Mouse (Mus musculus) right cerebral cortex, adult 2 months (tissue): Measurements from ENCODE around the gene Sirt2.

Experiments
- DNase-seq, 2 experiments: peaks; one replicate each; pipeline ENCODE4 v3.0.0; 2021 to 2022; ENCODE audit warnings: low spot score in 2 of 2

The Sirt2 gene

DNA sequence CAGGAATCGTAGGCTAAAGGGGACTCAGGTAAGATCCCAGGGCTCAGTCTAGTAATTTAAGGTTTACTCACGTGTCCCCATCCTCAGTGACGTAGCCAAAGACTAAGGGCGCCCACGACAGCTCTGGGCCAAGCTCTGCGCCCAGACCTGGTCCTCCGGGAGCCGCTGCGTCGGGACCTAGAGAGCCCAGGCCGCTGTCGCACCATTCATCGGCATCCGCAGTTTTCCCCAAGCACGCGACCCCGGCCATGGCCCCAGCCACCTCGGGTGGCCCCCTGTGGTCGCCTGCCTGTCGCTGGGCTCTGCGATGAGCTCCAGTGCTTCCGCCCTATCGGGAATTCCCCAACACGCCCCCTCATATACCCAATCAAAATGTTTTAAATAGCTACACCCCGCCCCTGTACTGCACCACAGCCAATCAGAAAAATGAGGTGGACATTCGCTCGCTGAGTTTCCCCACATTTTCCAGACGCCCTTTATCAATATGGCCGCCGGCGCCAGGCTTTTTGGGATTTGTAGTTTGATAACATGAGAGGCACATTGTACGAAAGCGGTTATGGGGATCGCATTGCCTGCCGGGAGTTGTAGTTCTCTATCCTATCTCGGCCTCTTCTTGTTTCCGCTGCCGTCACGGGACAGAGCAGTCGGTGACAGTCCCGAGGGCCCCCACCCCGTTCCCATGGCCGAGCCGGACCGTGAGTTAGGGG lies at the start of gene Sirt2:
TSS of gene Sirt2 (plus strand) at position 563 of the 707 bp plus-strand sequence.
- DNase-seq, result peak; percentile 99

DNA sequence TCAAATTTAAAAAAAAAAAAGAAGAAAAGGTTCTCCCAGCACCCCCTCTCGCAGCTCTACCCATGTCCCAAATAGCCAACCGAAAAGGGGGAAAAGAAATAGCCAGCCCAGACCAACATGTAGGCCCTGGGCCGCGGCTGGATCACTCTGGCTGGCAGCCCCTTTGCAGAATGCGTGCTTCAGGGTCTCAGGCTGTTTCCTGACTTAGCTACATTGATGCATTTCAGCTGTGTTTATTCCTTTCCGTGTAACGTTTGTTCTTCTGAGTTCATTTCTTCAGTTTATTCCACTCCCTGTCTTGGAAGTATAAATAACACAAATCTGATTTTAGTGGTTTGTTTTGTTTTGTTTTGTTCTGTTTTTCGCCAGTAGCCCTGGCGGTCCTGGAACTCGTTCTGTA lies 48.8 kb upstream of the Sirt2 start:
- DNase-seq, result no peak

DNA sequence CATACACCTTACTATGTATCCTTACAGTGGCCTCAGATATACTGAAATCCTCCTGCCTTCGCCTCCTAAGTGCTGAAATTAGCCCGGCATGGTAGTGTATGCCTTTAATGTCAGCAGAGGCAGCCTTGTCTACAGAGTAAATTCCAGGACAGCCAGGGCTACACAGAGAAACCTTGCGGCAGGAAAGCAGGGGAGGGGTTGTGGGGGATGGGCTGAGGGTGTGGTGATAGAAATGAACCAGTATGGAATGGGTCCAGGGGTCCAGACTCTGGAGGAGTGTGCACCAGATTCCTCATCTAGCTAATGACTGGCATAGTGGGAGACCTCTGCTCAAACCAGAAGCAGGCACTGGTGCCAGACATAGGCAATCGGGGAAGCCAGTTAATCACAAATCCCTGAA lies 47.4 kb upstream of the Sirt2 start:
- no peak for DNase-seq

DNA sequence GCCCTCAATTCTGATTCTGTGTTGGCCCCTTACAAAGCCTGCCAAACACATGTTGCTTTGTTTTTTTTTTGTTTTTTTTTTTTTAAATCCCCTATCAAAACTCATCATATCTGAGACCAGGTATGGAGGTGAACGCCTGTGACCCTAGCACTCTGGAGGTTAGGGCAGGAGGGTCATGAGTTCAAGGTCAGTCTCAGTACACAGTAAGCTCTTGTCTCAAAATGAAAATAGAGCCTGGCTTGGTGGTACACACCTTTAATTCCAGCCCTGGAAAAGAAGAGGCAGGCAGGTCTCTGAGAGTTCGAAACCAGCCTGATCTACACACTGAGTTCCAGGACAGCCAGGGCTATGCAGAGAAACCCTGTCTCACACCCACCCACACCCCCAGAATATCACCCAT lies 46.9 kb upstream of the Sirt2 start:
- no peak for DNase-seq

DNA sequence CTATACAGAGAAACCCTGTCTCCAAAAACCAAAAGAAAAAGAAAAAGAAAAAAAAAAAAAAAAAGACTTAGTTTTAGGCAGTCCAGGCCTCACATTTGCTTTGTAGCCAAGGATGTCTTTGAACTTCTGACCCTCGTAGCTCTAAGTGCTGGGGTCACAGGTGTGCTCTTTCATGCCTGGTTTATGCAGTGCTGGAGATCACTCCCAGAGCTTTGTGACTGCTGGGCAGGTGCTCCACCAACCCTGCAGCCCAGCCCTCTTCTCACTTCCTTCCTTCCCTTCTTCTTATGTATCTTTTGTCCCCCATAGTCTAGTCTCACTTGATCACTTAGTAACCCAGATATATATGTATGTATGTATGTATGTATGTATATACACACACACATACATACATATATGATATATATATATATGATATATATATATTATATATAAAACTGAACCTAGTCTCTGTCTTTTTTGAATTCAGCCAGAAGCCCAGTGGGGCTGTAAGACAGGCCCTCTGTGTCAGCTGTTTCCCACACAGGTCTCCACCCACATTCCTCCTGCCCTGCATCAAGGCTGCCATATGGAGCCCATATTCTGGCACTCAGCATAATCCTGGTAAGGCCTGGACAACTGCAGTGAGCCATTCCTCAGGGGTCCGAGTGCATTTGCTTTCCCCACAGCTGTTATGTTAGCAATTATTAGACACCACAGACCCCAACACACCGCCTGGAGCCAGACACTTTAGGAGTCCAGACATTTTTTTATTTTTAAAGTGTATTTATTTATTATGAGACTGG lies 45.6 kb upstream of the Sirt2 start:
- DNase-seq, result no peak

DNA sequence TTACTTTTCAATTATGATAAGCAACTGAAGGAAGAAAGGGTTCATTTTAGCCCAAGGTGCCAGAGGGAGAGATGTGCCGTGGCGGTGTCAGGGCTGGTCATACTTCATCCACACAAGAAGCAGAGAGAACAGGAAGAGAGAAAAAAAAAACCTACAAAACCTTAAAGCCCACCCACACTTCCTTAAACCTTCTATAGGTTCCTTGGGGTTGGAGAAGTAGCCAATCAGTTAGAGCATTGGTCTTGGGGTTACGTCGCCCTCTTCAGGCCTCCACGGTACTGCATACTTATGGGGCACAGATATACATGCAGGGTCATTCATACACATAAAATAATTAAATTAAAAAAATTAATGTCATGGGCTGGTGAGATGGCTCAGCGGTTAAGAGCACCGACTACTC lies 44.5 kb upstream of the Sirt2 start:
- no peak for DNase-seq

DNA sequence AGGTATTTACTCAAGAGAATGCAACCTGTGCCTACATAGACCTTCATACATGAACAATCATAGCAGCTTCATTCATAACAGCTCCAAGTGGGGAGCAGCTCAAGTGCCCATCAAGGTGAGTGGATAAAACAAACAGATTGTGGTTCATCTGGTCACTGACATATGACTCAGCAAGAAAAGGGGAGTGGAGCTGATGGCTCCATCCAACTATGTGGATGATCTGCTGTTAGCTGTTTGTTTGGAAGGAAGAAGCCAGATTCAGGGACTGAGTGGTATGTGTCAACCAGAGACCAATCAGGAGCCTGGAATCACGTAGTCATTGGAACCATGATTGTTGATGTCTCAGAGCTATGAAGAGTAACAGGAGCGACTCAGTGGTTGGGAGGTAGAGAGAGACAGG lies 41.9 kb upstream of the Sirt2 start:
- no peak for DNase-seq

DNA sequence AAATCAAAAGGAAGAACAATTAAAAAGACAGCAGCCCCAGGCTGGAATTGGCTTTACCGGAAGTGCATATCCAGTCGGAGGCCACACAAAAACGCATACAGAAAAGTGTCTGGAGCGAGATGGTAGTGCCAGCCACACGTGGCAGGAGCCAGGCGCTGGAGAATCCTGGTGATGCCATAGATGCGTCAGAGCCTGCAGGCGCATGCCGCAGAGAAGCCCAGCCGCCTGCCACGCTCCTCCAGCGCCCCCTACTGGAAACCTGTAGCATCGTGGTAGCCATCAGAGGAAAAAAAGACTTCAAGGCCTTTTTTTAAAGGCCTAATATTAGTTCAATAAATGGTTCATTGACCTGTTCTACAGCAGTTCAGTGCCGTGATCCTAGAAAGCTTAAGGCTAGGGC lies 39.9 kb upstream of the Sirt2 start:
- peak; percentile 81 to 87 for DNase-seq

DNA sequence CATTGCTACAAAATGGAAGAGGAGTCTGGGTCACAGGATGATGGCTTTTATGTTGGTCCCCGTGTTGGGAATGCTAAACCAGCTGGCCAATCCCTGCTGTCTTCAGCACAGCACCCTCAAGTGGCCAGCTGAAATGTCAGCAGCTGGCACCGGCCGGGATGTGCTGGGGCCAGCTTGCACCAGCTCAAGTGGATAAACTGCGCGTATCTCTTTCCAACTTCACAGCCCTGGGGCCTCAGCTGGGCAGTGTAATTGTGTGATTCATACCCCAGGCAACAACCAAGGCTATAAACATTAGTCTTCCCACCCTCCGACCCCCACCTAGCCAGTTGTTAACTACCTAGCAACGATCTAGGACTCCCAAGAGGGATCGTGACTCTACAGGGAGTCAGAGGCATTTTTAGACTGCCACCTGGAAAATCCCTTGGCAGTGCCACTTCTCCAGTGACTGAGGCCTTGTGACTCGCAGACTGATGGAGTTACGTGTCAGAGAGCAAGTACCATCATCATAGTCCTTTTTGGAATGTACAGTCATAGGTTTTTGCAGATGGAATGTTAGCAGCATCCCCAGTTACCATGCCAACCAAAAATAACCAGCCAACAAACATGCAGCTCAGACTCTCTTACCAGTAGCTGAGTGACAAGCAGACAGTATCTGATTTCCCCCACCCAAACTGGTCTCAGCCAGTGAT lies 38.7 kb upstream of the Sirt2 start:
- peak; percentile 44 to 61 for DNase-seq

DNA sequence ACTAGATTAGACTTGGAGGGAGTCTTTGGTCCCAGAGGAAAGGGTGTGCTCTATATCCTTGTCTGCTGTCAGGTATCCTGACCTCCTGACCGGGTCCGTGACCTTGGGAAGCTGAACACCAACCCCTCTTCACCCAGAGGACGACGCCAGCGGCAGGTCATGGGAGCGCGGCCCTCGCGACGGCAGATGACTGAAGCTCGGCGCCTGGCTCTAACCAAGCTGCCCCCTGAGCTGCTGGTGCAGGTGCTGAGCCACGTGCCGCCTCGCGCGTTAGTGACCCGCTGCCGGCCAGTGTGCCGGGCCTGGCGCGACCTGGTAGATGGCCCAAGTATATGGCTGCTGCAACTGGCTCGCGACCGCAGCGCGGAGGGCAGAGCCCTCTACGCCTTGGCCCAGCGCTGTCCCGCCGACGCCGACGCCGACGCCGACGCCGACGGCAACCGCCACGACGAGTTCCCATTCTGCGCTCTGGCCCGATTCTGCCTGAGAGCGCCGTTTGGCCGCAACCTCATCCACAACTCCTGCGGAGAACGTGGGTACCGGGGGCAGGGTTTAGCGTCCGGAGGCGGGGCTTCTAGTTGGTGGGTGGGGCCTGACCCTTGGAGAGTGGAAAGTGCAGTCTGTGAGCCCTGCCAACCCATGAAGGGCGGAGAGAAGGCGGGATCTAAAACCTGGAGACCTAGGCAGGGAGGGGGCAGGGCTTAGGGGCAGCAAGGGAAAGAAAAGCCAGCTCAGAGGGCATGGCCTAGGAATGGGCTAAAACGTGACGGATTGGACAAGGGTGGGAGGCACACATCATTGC lies 34.0 kb upstream of the Sirt2 start:
- DNase-seq, result peak in 1 of 2 experiments; percentile 39

DNA sequence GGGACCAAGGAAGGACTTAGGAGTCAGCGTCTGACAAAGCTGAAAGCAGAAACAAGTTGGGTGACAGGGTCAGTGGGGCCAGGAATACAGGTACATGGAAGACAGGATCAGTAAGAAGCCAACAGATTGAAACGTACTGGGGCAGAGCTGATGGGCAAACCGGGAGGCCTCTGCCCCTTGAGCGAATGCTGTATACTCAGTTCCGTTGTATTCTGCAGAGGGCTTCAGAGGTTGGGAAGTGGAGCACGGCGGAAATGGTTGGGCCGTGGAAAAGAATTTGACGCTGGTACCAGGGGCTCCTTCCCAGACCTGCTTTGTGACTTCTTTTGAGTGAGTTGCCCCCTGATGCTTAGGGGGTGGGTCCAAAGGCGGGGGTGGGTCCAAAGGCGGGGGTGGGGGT lies 33.3 kb upstream of the Sirt2 start:
- no peak for DNase-seq

DNA sequence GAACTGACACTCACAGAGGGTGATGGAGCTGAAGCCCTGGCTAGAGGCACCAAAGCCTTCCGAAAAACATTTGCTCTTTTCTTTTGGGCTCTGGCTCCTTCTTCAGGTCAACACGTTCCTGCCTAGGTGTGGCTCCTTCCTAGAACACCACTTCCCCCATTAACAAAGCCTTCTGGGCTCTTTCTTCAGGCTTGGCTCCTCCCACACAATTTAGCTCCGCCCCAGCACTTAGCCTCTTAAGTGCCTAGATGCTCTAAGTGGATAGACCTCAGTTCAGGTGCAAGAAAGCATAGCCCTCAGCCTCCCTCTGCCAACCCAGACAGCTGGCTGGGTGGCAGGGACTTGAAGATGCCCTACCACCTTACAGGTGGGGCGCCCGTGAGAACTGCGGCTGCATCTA lies 30.8 kb upstream of the Sirt2 start:
- DNase-seq, result no peak

DNA sequence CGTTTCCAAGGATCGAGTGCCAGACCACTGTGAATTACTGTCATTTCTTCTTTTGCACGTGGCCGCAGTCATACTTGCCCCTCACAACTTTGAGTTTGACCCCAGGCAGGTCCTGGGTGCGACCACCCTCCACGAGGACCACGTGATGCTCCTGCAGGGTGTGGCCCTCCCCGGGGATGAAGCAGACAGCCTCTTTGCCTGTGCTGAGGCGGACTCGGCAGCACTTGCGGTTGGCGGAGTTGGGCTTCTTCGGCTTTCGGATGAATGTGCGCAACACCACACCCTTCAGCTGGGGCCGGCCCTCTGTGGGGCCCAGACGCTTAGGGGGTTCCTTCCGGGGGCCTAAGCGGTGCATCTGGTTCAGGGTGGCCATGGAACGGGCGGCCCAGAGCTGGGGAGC lies 26.7 kb upstream of the Sirt2 start:
- DNase-seq, result no peak

DNA sequence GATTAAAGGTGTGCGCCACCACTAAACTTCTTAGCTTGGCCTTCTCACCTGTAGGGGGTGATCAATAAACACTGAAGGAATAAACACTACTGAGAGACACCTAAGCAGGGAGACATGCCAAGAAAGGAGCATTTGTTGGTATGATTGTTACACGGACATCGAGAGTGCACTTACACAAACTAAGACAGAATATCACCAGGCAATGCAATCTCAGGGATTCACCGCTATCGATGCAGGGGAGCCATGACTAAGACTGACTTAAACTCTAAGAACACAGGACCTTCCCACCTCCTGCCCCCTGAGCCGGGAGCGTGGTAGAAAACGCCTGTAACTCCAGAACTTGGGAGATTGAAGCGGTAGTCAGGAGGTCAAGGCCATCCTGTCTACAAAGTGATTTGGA lies 25.6 kb upstream of the Sirt2 start:
- peak in 1 of 2 experiments; percentile 28 for DNase-seq

DNA sequence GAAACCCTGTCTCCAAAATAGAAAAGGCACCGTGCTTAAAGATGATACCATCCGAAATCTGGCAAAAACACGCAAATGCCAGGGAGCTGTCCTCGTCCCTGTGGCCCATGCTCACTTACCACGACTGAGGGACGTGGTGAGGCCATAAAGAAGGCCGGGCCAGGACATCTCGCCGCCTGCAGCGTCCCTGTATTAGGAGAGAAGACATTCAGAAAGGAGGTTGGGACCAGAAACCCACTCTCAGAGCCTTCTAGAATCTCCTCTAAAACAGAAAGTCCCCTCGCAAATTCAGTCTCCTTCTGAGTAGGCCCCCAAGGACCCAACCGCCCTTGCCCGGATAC lies 25.2 kb upstream of the Sirt2 start:
- no peak for DNase-seq

DNA sequence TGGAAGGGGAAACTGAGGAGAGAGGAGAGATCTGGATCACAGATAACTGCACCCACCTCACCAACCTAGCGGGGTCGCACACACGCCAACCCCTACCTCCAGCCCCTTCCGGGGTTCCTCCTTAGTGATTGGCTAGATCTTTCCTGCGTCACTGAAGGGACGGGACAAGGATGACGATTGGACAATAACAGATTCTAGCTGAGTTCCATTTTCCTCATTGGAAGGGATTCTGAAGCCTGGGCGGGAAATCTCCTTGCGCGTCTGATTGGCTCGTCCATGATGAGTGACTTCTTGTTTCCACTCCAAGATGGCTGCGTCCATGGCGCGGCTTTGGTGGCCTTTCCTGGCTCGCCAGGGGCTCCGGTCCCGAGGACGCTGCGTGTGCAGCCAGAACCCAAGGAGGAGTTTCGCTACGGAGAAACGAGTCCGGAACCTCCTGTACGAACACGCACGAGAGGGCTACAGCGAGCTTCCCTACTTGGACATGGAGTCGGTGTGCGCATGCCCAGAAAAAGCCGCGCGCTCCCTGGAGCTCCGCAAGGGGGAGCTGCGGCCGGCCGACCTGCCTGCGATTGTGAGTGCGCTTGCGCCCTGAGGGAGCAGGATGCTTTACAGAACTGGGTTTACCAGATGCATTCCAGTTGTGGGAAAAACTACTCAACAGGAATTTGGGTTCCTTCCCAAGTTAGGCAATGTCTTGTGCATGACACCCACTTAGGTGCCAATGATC lies 24.7 kb upstream of the Sirt2 start, which contains the start of the genes Mrps12 and Sars2:
TSS of gene Mrps12 (minus strand) at position 112 of the 730 bp plus-strand sequence.
TSS of gene Sars2 (plus strand) at position 284 of the 730 bp plus-strand sequence.
- peak; percentile 95 to 99 for DNase-seq

DNA sequence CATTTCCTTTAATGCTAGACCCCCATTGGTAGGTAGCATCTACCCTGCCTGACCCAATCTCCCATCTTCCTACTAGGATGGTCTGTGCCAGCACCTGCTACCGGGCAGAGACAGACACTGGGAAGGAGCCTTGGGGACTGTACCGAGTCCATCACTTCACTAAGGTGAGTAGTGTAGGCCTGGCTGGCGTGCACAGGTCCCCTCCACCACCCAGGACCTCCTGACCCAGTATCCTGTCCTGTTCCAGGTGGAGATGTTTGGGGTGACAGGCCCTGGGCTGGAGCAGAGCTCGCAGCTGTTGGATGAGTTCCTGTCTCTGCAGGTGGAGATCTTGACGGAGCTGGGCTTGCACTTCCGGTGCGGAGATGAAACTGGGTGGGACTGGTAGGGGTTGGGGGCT lies 16.6 kb upstream of the Sirt2 start:
- no peak for DNase-seq

DNA sequence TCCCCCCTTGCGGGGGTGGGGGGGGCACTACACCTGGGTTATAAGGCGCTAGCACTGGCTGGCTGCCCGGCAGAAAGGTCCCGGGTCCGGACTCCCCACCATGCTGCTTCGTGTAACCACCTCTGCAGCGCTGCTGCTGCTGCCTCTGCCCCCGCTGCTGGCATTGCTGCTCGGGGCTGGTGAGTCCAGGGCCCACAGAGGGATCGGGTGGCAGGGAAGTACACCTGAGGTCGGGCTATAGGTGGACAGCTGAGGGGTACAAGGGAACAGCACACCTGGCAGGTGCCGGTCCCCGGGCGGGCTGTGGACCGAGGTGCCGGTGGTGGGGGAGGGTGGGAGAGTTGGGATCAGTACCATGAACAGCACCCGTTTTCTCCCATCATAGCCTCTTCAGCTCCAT lies 10.5 kb upstream of the Sirt2 start, which contains the start of gene Ccer2:
TSS of gene Ccer2 (plus strand) at position 96 of the 400 bp plus-strand sequence.
- DNase-seq, result no peak

DNA sequence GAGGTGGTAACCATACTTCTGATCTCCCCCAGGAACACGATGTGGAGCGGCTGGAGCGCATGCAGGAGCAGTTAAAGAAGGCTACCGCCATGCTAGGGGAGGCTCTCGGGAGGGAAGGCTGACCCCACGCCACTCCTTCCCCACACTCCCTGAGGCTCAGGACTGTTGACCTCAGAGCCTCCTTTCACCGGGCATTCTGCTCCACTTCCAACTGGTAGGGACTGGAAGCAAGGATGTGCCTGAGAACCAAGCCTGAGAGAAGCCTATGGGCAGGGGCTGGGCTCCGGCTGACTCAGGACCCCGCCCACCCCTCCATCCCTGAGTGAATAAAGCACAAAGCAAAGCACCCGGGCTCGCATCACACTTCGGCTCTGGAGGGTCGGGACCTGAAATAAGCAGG lies 7.9 kb upstream of the Sirt2 start:
- no peak for DNase-seq

DNA sequence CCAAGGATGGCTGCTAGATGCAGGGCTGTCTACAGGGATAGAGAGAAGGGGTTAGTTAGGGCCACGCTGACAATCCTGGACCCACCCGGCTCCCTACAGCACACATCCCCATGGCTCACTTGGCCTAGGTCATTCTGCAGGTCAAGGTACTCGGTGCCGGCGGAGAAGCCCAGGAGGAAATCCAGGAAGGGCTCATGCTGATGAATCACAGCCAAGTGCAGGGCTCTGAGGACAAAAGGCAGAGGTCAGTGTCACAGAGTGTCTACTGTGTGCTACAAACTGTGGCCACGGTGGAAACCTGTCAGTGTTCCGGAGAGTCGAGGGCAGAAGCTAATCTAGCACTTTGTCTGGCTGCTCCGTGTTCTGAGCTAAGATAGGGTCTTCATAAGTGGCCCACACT lies 4.6 kb upstream of the Sirt2 start:
- DNase-seq, result no peak

DNA sequence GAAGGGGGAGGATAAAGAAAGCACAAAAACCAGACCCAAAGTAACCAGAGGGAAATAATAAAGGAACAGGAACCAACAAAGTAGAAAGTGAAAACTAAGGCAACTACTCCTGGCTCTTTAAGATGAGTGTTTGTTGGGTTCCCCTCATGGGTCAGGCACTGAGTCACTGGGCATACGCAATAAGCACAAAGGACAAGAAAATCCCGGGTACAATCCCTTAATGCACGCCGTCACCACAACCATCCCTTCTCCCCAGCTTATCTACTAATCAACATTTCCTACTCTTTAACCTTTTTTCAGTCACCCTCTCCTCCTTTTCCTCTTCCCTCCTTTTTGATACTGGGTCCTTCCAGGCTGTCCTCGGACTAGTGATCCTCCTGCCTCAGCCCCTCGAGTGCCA lies 1.3 kb upstream of the Sirt2 start:
- DNase-seq, result no peak
